Mouse (Mus musculus): ENCODE measurements at regions not wholly inside any gene's neighbourhood (a gene's known extent, or its start where the extent isn't known, plus 50 kb on each side); places are given as distances from the start of the nearest gene placed in this dataset.

- no peak for TF ChIP-seq CTCF (IDR thresholded peaks at IDR 0.05; ENCODE audit: low read depth)
- TF ChIP-seq EP300 (optimal IDR thresholded peaks at IDR 0.05) = no peak
Observed at GRCm38 (mm10) chr2:108919500-108920045, 361.0 kb upstream of the Kif18a start.

All from stomach, postnatal 0 days (tissue).